Mouse (Mus musculus) liver, adult 2 months (tissue): ENCODE measurements around the gene Cped1.

ENCODE experiments used
- CTCF ChIP-seq: fragments of 200-500 bp; IDR thresholded peaks from 2 replicates; pipeline ENCODE4 v1.5.1; 2011; ENCODE audit warnings: low read depth, low read length, control low read depth
- POLR2A ChIP-seq: fragments of 200-500 bp; IDR thresholded peaks from 2 replicates; pipeline ENCODE4 v1.6.1; 2011; ENCODE audit warnings: low read length, control low read depth; ENCODE audit not compliant: insufficient read depth; ENCODE audit errors: extremely low read depth

DNA sequence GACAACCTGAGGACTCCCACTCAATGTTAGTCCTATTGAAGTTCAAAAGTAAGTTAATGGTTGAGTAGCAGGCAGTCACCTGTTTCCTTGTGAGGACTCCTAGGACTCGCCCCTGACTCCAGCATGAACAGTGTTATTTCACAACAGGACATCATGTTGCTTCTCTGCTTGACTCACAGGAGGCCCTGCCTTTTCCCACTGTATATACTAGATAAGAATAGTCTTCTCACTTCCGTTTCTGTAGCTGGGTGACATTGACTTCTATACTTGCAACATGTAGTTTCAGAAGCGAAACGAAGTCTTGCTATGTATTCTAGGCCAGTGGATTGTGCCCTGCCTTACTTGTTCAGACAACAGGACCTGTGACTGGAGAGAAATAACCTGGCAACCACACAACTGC lies 236.4 kb downstream of the Cped1 start:
- TF ChIP-seq CTCF (no peak), POLR2A (no peak)
